Mouse (Mus musculus): ENCODE results near the gene Atp11a. TPM values are rescaled to one million over a fixed set of nuclear protein-coding genes. Genes with fewer than 3 reads are reported as not detected.

The Atp11a gene
- polyA plus RNA-seq, 1 experiment from 2014 or later, result 16.5 TPM

- H3K36me3 ChIP-seq (ENCODE audit: control insufficient read depth, insufficient read depth), result no peaks in the 10 kb centered on the region
- H3K27ac ChIP-seq (ENCODE audit: low read length), result no peak overlapping the region
Observed at GRCm38 (mm10) chr8:12799099-12799498, 42.3 kb downstream of the Atp11a start.

GRCm38 (mm10) chr8:12799832-12800231 lies 43.0 kb downstream of the Atp11a start:
- no peaks in the 10 kb centered on the region for H3K36me3 ChIP-seq (ENCODE audit: control insufficient read depth, insufficient read depth)
- H3K4me1 ChIP-seq (replicated peaks; ENCODE audit: control insufficient read depth, insufficient read depth, low read length), result 0 out of 2 replicates have a peak, but pooled peaks cover 4% of the 10 kb centered on the region
- H3K9me3 ChIP-seq (ENCODE audit: control insufficient read depth, low read length), result no peaks in the 10 kb centered on the region
- no peak overlapping the region for H3K4me3 ChIP-seq (replicated peaks; ENCODE audit: low read length)
- no peak overlapping the region for H3K27ac ChIP-seq (ENCODE audit: low read length)
- H3K27me3 ChIP-seq (replicated peaks; ENCODE audit: control insufficient read depth, insufficient read depth, low read length), result no peaks in the 10 kb centered on the region
- no peak overlapping the region for H3K9ac ChIP-seq (replicated peaks; ENCODE audit: low read depth, low read length)
- no peak overlapping the region for H3K4me2 ChIP-seq (ENCODE audit: low read length)
- no peak for ATAC-seq
- WGBS, result 75% methylated on average over 6 of the region's 6 CpGs

More at GRCm38 (mm10) chr8:12799099-12799498, 42.3 kb downstream of the Atp11a start:
- no peak overlapping the region for H3K4me2 ChIP-seq (ENCODE audit: low read length)
- no peaks in the 10 kb centered on the region for H3K9me3 ChIP-seq (ENCODE audit: control insufficient read depth, low read length)
- 75% methylated on average over 6 of the region's 6 CpGs for WGBS
- H3K27me3 ChIP-seq (replicated peaks; ENCODE audit: control insufficient read depth, insufficient read depth, low read length), result no peaks in the 10 kb centered on the region
- ATAC-seq, result no peak
- 0 out of 2 replicates have a peak, but pooled peaks cover 4% of the 10 kb centered on the region for H3K4me1 ChIP-seq (replicated peaks; ENCODE audit: control insufficient read depth, insufficient read depth, low read length)
- no peak overlapping the region for H3K9ac ChIP-seq (replicated peaks; ENCODE audit: low read depth, low read length)
- no peak overlapping the region for H3K4me3 ChIP-seq (replicated peaks; ENCODE audit: low read length)

GRCm38 (mm10) chr8:12800246-12800645 lies 43.4 kb downstream of the Atp11a start:
- Histone ChIP-seq H3K27me3 (replicated peaks; ENCODE audit: control insufficient read depth, insufficient read depth, low read length) (no peaks in the 10 kb centered on the region), H3K4me1 (replicated peaks; ENCODE audit: control insufficient read depth, insufficient read depth, low read length) (0 out of 2 replicates have a peak, but pooled peaks cover 4% of the 10 kb centered on the region), H3K9ac (replicated peaks; ENCODE audit: low read depth, low read length) (no peak overlapping the region), H3K36me3 (ENCODE audit: control insufficient read depth, insufficient read depth) (no peaks in the 10 kb centered on the region), H3K4me2 (ENCODE audit: low read length) (no peak overlapping the region), H3K9me3 (ENCODE audit: control insufficient read depth, low read length) (no peaks in the 10 kb centered on the region), H3K4me3 (replicated peaks; ENCODE audit: low read length) (no peak overlapping the region), H3K27ac (ENCODE audit: low read length) (no peak overlapping the region)
- 68% methylated on average over 2 of the region's 2 CpGs for WGBS
- ATAC-seq, result no peak

GRCm38 (mm10) chr8:12801586-12801985 lies 44.8 kb downstream of the Atp11a start:
- Histone ChIP-seq H3K27me3 (replicated peaks; ENCODE audit: control insufficient read depth, insufficient read depth, low read length) (no peaks in the 10 kb centered on the region), H3K4me2 (ENCODE audit: low read length) (no peak overlapping the region), H3K27ac (ENCODE audit: low read length) (no peak overlapping the region), H3K9me3 (ENCODE audit: control insufficient read depth, low read length) (no peaks in the 10 kb centered on the region), H3K4me3 (replicated peaks; ENCODE audit: low read length) (no peak overlapping the region), H3K36me3 (ENCODE audit: control insufficient read depth, insufficient read depth) (no peaks in the 10 kb centered on the region), H3K4me1 (replicated peaks; ENCODE audit: control insufficient read depth, insufficient read depth, low read length) (0 out of 2 replicates have a peak, but pooled peaks cover 4% of the 10 kb centered on the region), H3K9ac (replicated peaks; ENCODE audit: low read depth, low read length) (no peak overlapping the region)
- WGBS, result 78% methylated on average over 10 of the region's 10 CpGs
- no peak for ATAC-seq

GRCm38 (mm10) chr8:12803121-12803520 lies 46.3 kb downstream of the Atp11a start:
- H3K4me2 ChIP-seq (ENCODE audit: low read length), result no peak overlapping the region
- H3K4me3 ChIP-seq (replicated peaks; ENCODE audit: low read length), result no peak overlapping the region
- no peak for ATAC-seq
- 82% methylated on average over 10 of the region's 10 CpGs for WGBS
- H3K36me3 ChIP-seq (ENCODE audit: control insufficient read depth, insufficient read depth), result no peaks in the 10 kb centered on the region
- 0 out of 2 replicates have a peak, but pooled peaks cover 4% of the 10 kb centered on the region for H3K4me1 ChIP-seq (replicated peaks; ENCODE audit: control insufficient read depth, insufficient read depth, low read length)
- no peaks in the 10 kb centered on the region for H3K27me3 ChIP-seq (replicated peaks; ENCODE audit: control insufficient read depth, insufficient read depth, low read length)
- H3K9ac ChIP-seq (replicated peaks; ENCODE audit: low read depth, low read length), result no peak overlapping the region
- H3K27ac ChIP-seq (ENCODE audit: low read length), result no peak overlapping the region
- H3K9me3 ChIP-seq (ENCODE audit: control insufficient read depth, low read length), result no peaks in the 10 kb centered on the region

GRCm38 (mm10) chr8:12804909-12805308 lies 48.1 kb downstream of the Atp11a start:
- no peak for ATAC-seq
- H3K9ac ChIP-seq (replicated peaks; ENCODE audit: low read depth, low read length), result no peak overlapping the region
- no peaks in the 10 kb centered on the region for H3K9me3 ChIP-seq (ENCODE audit: control insufficient read depth, low read length)
- H3K4me2 ChIP-seq (ENCODE audit: low read length), result no peak overlapping the region
- WGBS, result 87% methylated on average over 5 of the region's 5 CpGs
- no peak overlapping the region for H3K4me3 ChIP-seq (replicated peaks; ENCODE audit: low read length)
- no peak overlapping the region for H3K27ac ChIP-seq (ENCODE audit: low read length)
- 0 out of 2 replicates have a peak, but pooled peaks cover 7% of the 10 kb centered on the region for H3K4me1 ChIP-seq (replicated peaks; ENCODE audit: control insufficient read depth, insufficient read depth, low read length)
- H3K27me3 ChIP-seq (replicated peaks; ENCODE audit: control insufficient read depth, insufficient read depth, low read length), result no peaks in the 10 kb centered on the region
- H3K36me3 ChIP-seq (ENCODE audit: control insufficient read depth, insufficient read depth), result no peaks in the 10 kb centered on the region

- H3K27ac ChIP-seq (ENCODE audit: low read length), result no peak overlapping the region
- H3K27me3 ChIP-seq (replicated peaks; ENCODE audit: control insufficient read depth, insufficient read depth, low read length), result no peaks in the 10 kb centered on the region
- whole genome bisulfite sequencing, result 53% methylated on average over 4 of the region's 4 CpGs
- H3K9me3 ChIP-seq (ENCODE audit: control insufficient read depth, low read length), result no peaks in the 10 kb centered on the region
- no peak for ATAC-seq
- no peak overlapping the region for H3K4me2 ChIP-seq (ENCODE audit: low read length)
- no peak overlapping the region for H3K4me3 ChIP-seq (replicated peaks; ENCODE audit: low read length)
- H3K4me1 ChIP-seq (replicated peaks; ENCODE audit: control insufficient read depth, insufficient read depth, low read length), result 0 out of 2 replicates have a peak, but pooled peaks cover 5% of the 10 kb centered on the region
- H3K36me3 ChIP-seq (ENCODE audit: control insufficient read depth, insufficient read depth), result no peaks in the 10 kb centered on the region
- H3K9ac ChIP-seq (replicated peaks; ENCODE audit: low read depth, low read length), result no peak overlapping the region
Observed at GRCm38 (mm10) chr8:12805569-12805968, 48.8 kb downstream of the Atp11a start.

GRCm38 (mm10) chr8:12808018-12808417 lies 51.2 kb downstream of the Atp11a start:
- Histone ChIP-seq H3K4me2 (ENCODE audit: low read length) (no peak overlapping the region), H3K4me3 (replicated peaks; ENCODE audit: low read length) (no peak overlapping the region), H3K9me3 (ENCODE audit: control insufficient read depth, low read length) (no peaks in the 10 kb centered on the region), H3K36me3 (ENCODE audit: control insufficient read depth, insufficient read depth) (no peaks in the 10 kb centered on the region), H3K27me3 (replicated peaks; ENCODE audit: control insufficient read depth, insufficient read depth, low read length) (no peaks in the 10 kb centered on the region), H3K27ac (ENCODE audit: low read length) (no peak overlapping the region), H3K9ac (replicated peaks; ENCODE audit: low read depth, low read length) (no peak overlapping the region), H3K4me1 (replicated peaks; ENCODE audit: control insufficient read depth, insufficient read depth, low read length) (0 out of 2 replicates have a peak, but pooled peaks cover 3% of the 10 kb centered on the region)
- ATAC-seq, result no peak
- WGBS, result 100% methylated on average over 2 of the region's 2 CpGs

- no peak overlapping the region for H3K27ac ChIP-seq (ENCODE audit: low read length)
- no peaks in the 10 kb centered on the region for H3K27me3 ChIP-seq (replicated peaks; ENCODE audit: control insufficient read depth, insufficient read depth, low read length)
- no peaks in the 10 kb centered on the region for H3K9me3 ChIP-seq (ENCODE audit: control insufficient read depth, low read length)
- no peak overlapping the region for H3K4me3 ChIP-seq (replicated peaks; ENCODE audit: low read length)
- ATAC-seq, result no peak
- WGBS, result 66% methylated on average over 2 of the region's 2 CpGs
- H3K4me2 ChIP-seq (ENCODE audit: low read length), result no peak overlapping the region
- H3K36me3 ChIP-seq (ENCODE audit: control insufficient read depth, insufficient read depth), result no peaks in the 10 kb centered on the region
- H3K4me1 ChIP-seq (replicated peaks; ENCODE audit: control insufficient read depth, insufficient read depth, low read length), result 0 out of 2 replicates have a peak, but pooled peaks cover 3% of the 10 kb centered on the region
- no peak overlapping the region for H3K9ac ChIP-seq (replicated peaks; ENCODE audit: low read depth, low read length)
Observed at GRCm38 (mm10) chr8:12809516-12809915, 52.7 kb downstream of the Atp11a start.

GRCm38 (mm10) chr8:12811231-12811630 lies 54.4 kb downstream of the Atp11a start:
- no peaks in the 10 kb centered on the region for H3K36me3 ChIP-seq (ENCODE audit: control insufficient read depth, insufficient read depth)
- no peak overlapping the region for H3K4me2 ChIP-seq (ENCODE audit: low read length)
- ATAC-seq, result no peak
- no peak overlapping the region for H3K4me3 ChIP-seq (replicated peaks; ENCODE audit: low read length)
- H3K9ac ChIP-seq (replicated peaks; ENCODE audit: low read depth, low read length), result no peak overlapping the region
- H3K27ac ChIP-seq (ENCODE audit: low read length), result no peak overlapping the region
- no peaks in the 10 kb centered on the region for H3K9me3 ChIP-seq (ENCODE audit: control insufficient read depth, low read length)
- no peaks in the 10 kb centered on the region for H3K27me3 ChIP-seq (replicated peaks; ENCODE audit: control insufficient read depth, insufficient read depth, low read length)
- H3K4me1 ChIP-seq (replicated peaks; ENCODE audit: control insufficient read depth, insufficient read depth, low read length), result 0 out of 2 replicates have a peak, but pooled peaks cover 3% of the 10 kb centered on the region
- WGBS, result 50% methylated on average over 6 of the region's 6 CpGs
